14 mouse cellular contexts compared by ENCODE assay signal in the genomic region with DNA sequence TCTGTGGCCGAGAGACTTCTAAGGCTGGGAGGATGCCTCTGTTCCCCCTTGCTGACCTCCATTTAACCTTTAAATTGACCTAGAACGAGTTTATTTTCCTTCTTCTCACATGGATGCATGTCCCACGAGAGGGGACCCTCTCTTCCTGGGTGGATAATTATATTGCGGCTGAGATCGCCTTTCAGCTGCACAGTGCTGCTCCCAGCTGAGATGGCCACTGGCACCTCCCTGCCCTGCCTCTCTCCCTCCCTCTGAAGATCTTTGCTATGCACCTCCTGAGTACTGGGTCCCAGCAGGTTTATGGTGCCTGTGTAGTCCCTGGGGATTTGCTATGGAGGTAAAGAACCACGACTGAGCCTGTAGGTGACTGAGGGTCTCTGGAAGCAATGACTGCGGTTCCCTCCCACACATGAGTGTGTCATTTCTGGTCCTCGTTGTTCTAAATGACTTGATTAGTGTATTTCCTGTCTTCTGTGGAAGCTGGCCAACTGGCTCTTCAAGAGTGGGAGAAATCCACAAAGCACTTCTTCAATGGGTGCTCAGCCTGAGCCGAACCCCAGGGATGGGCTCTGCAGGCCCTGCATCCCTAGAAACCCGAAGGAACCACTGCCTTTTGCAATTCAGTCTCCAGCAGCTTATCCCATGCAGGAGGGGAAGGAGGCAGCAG.
A peak's percentile ranks its signal among the peaks of the same experiment; 100 is the strongest.
DNase-seq lines count a peak whose midpoint lies in the region; ATAC-seq and TF ChIP-seq lines count a peak whose summit lies in the region.
"Had no signal": no experiment of that assay in that cellular context is flagged by ENCODE, and none has a peak within 500 bp of the region (broad histone marks: within the 10 kb centered on the region; RNA-seq: fewer than 3 reads in every experiment).

No protein-coding gene starts in this region.

- H3K36me3 ChIP-seq in heart, embryonic 10.5 days, result no peaks in the 10 kb centered on the region
- H3K36me3 ChIP-seq in liver, adult 2 months (ENCODE audit: control insufficient read depth, insufficient read depth, low read length), result no peaks in the 10 kb centered on the region
- H3K36me3 ChIP-seq in liver, embryonic 12.5 days, result no peaks in the 10 kb centered on the region
- H3K36me3 ChIP-seq in embryonic facial prominence, embryonic 12.5 days, result no peaks in the 10 kb centered on the region
- H3K36me3 ChIP-seq in neural tube, embryonic 13.5 days, result no peaks in the 10 kb centered on the region
- H3K36me3 ChIP-seq: forebrain, embryonic 15.5 days; G1E had no signal

- peaks cover 6% of the 10 kb centered on the region; the same call in 1 of the 2 replicates for H3K4me1 ChIP-seq in heart, embryonic 10.5 days
- H3K4me1 ChIP-seq in liver, adult 2 months (ENCODE audit: control insufficient read depth, insufficient read depth, low read length), result no peaks in the 10 kb centered on the region
- H3K4me1 ChIP-seq in liver, embryonic 12.5 days, result no peaks in the 10 kb centered on the region
- H3K4me1 ChIP-seq in embryonic facial prominence, embryonic 12.5 days, result peaks cover 8% of the 10 kb centered on the region
- H3K4me1 ChIP-seq in neural tube, embryonic 13.5 days (replicated peaks), result peaks cover 59% of the 10 kb centered on the region

- no peak overlapping the region for H3K9ac ChIP-seq in liver, adult 2 months (ENCODE audit: low read depth, low read length)
- H3K9ac ChIP-seq in liver, embryonic 12.5 days, result no peak overlapping the region
- no peak overlapping the region for H3K9ac ChIP-seq in embryonic facial prominence, embryonic 12.5 days
- H3K9ac ChIP-seq in neural tube, embryonic 13.5 days, result no peak overlapping the region
- H3K9ac ChIP-seq: forebrain, embryonic 15.5 days had no signal

- no peak overlapping the region for H3K27ac ChIP-seq in heart, embryonic 10.5 days
- no peak overlapping the region for H3K27ac ChIP-seq in liver, adult 2 months (replicated peaks; ENCODE audit: insufficient read depth, low read depth, low read length)
- H3K27ac ChIP-seq in liver, embryonic 12.5 days, result no peak overlapping the region
- no peak overlapping the region for H3K27ac ChIP-seq in embryonic facial prominence, embryonic 12.5 days
- H3K27ac ChIP-seq in neural tube, embryonic 13.5 days (replicated peaks), result peak overlapping the region; percentile 77
- H3K27ac ChIP-seq: forebrain, embryonic 15.5 days had no signal

- H3K4me2 ChIP-seq in liver, embryonic 12.5 days, result no peak overlapping the region
- H3K4me2 ChIP-seq in embryonic facial prominence, embryonic 12.5 days (replicated peaks), result no peak overlapping the region
- H3K4me2 ChIP-seq in neural tube, embryonic 13.5 days, result no peak overlapping the region
- H3K4me2 ChIP-seq: forebrain, embryonic 15.5 days; liver, embryonic 11.5 days had no signal

- H3K79me2 ChIP-seq in liver, adult 2 months (ENCODE audit: control insufficient read depth, insufficient read depth, low read length), result no peaks in the 10 kb centered on the region

- no peak for TF ChIP-seq POLR2A in liver, adult 2 months (IDR thresholded peaks at IDR 0.05; ENCODE audit: extremely low read depth, insufficient read depth, low read length)

- H3K9me3 ChIP-seq in heart, embryonic 10.5 days, result no peaks in the 10 kb centered on the region
- H3K9me3 ChIP-seq in liver, embryonic 12.5 days (replicated peaks), result no peaks in the 10 kb centered on the region
- H3K9me3 ChIP-seq in embryonic facial prominence, embryonic 12.5 days, result no peaks in the 10 kb centered on the region
- no peaks in the 10 kb centered on the region for H3K9me3 ChIP-seq in neural tube, embryonic 13.5 days
- H3K9me3 ChIP-seq: forebrain, embryonic 15.5 days had no signal

- TF ChIP-seq CTCF in liver, adult 2 months (IDR thresholded peaks at IDR 0.05; ENCODE audit: low read depth, low read length), result no peak

- WGBS in heart, embryonic 10.5 days, result 55% methylated on average over 10 of the region's 10 CpGs
- WGBS in liver, adult 2 months, result 54% methylated on average over 10 of the region's 10 CpGs
- WGBS in liver, embryonic 12.5 days (ENCODE audit: insufficient replicate concordance), result 53% methylated on average over 10 of the region's 10 CpGs
- WGBS in embryonic facial prominence, embryonic 12.5 days, result 31% methylated on average over 10 of the region's 10 CpGs
- WGBS in neural tube, embryonic 13.5 days, result 33% methylated on average over 10 of the region's 10 CpGs

- peak; percentile 7 for DNase-seq in heart, adult 8-10 months (ENCODE audit: low spot score)
- no peak for DNase-seq in heart, embryonic 10.5 days (ENCODE audit: low spot score)
- peak; percentile 1 for DNase-seq in liver, adult 2 months (ENCODE audit: extremely low read depth, low read depth, low spot score)
- no peak for DNase-seq in gastrocnemius, postnatal 25 days
- DNase-seq in thymus, postnatal 25 days, result no peak
- DNase-seq: adrenal gland, postnatal 25 days; right cerebral cortex, postnatal 25 days had no signal

- H3K27me3 ChIP-seq in heart, embryonic 10.5 days (ENCODE audit: insufficient read depth, poor library complexity, severe bottlenecking), result 0 out of 2 replicates have a peak, but pooled peaks cover 6% of the 10 kb centered on the region
- no peaks in the 10 kb centered on the region for H3K27me3 ChIP-seq in liver, adult 2 months (ENCODE audit: control insufficient read depth, insufficient read depth, low read length)
- H3K27me3 ChIP-seq in liver, embryonic 12.5 days (replicated peaks), result no peaks in the 10 kb centered on the region
- H3K27me3 ChIP-seq in embryonic facial prominence, embryonic 12.5 days, result no peaks in the 10 kb centered on the region
- H3K27me3 ChIP-seq in neural tube, embryonic 13.5 days, result no peaks in the 10 kb centered on the region
- H3K27me3 ChIP-seq: forebrain, embryonic 15.5 days had no signal

- no peak overlapping the region for H3K4me3 ChIP-seq in heart, embryonic 10.5 days
- no peak overlapping the region for H3K4me3 ChIP-seq in liver, adult 2 months (ENCODE audit: insufficient read depth, low read depth, low read length)
- H3K4me3 ChIP-seq in liver, embryonic 12.5 days, result no peak overlapping the region
- H3K4me3 ChIP-seq in embryonic facial prominence, embryonic 12.5 days, result no peak overlapping the region
- no peak overlapping the region for H3K4me3 ChIP-seq in neural tube, embryonic 13.5 days
- H3K4me3 ChIP-seq: forebrain, embryonic 15.5 days had no signal

- no peak for ATAC-seq in liver, embryonic 12.5 days
- ATAC-seq in embryonic facial prominence, embryonic 12.5 days (ENCODE audit: insufficient number of reproducible peaks, insufficient read depth, low FRiP score, low TSS enrichment), result peak; percentile 41; the same call in 1 of the 2 replicates
- ATAC-seq in neural tube, embryonic 13.5 days (ENCODE audit: low read depth), result no peak
- ATAC-seq: forebrain, embryonic 15.5 days; midbrain, embryonic 16.5 days had no signal

Comparison
In these comparisons a context has a peak if more than half of its experiments do, and no peak if none do; other contexts are left out.
1. DNase-seq: peak in heart, adult 8-10 months (single experiment) and liver, adult 2 months (single experiment); none in heart, embryonic 10.5 days (single experiment), gastrocnemius, postnatal 25 days (single experiment) and thymus, postnatal 25 days (single experiment).